Mouse (Mus musculus) limb, embryonic 14.5 days (tissue): ENCODE measurements around the gene Olfr324. TPM values are rescaled to one million over a fixed set of nuclear protein-coding genes. Genes with fewer than 3 reads are reported as not detected.

ENCODE experiments used
- ATAC-seq: fragments of 200-750 bp; cut with Nextera tagmentation; 2 replicates; pipeline ENCODE4 v1.8.0; 2017; ENCODE audit warnings: low read depth, moderate number of reproducible peaks, moderate TSS enrichment; ENCODE audit not compliant: low FRiP score
- DNase-seq: peaks from one replicate; pipeline ENCODE4 v3.0.0-alpha.2; 2015; ENCODE audit warnings: low spot score
- H3K27ac ChIP-seq: fragments of 300-500 bp; sonication (generic); replicated peaks from 2 replicates; pipeline ENCODE4 v1.5.1; 2014; ENCODE audit warnings: low read depth, mild to moderate bottlenecking, low read length, moderate library complexity, mixed read lengths
- H3K27me3 ChIP-seq: fragments of 300-500 bp; sonication (generic); 2 replicates; pipeline ENCODE4 v1.6.1; 2014; ENCODE audit warnings: low read length, mixed read lengths; ENCODE audit not compliant: control insufficient read depth, insufficient read depth
- H3K36me3 ChIP-seq: fragments of 300-500 bp; sonication (generic); 2 replicates; pipeline ENCODE4 v1.6.1; 2014; ENCODE audit warnings: mild to moderate bottlenecking, low read length, moderate library complexity, mixed read lengths; ENCODE audit not compliant: control insufficient read depth, insufficient read depth
- H3K4me1 ChIP-seq: fragments of 300-500 bp; sonication (generic); 2 replicates; pipeline ENCODE4 v1.6.1; 2014; ENCODE audit warnings: antibody characterized with exemption, low read length, mixed read lengths; ENCODE audit not compliant: control insufficient read depth, insufficient read depth
- H3K4me2 ChIP-seq: fragments of 300-500 bp; sonication (generic); replicated peaks from 2 replicates; pipeline ENCODE4 v1.6.1; 2014; ENCODE audit warnings: low read depth, mild to moderate bottlenecking, low read length, moderate library complexity; ENCODE audit not compliant: severe bottlenecking
- H3K4me3 ChIP-seq: fragments of 300-500 bp; sonication (generic); replicated peaks from 2 replicates; pipeline ENCODE4 v1.5.1; 2014; ENCODE audit warnings: low read length
- H3K9ac ChIP-seq: fragments of 300-500 bp; sonication (generic); 2 replicates; pipeline ENCODE4 v1.6.1; 2014; ENCODE audit warnings: mild to moderate bottlenecking, low read depth, low read length, moderate library complexity; ENCODE audit not compliant: severe bottlenecking
- H3K9me3 ChIP-seq: fragments of 300-500 bp; sonication (generic); 2 replicates; pipeline ENCODE4 v1.6.1; 2016; ENCODE audit warnings: low read length; ENCODE audit not compliant: control insufficient read depth
- POLR2A ChIP-seq: fragments of 200-500 bp; IDR thresholded peaks from 2 replicates; pipeline ENCODE4 v1.8.0; 2012; ENCODE audit warnings: inconsistent platforms, mild to moderate bottlenecking, moderate library complexity, borderline replicate concordance; ENCODE audit not compliant: insufficient read depth, insufficient read length; ENCODE audit errors: extremely low read depth
- WGBS: fragments of 180-500 bp; shearing (Covaris S2); extraction: QIAGEN DNeasy Blood & Tissue Kit; methylation state at CpG from one replicate; pipeline ENCODE4 v1.1.7; 2014; 5-methylcytosine and 5-hydroxymethylcytosine counted together
- polyA plus RNA-seq, 2 experiments: library from polyadenylated mRNA; depleted of rRNA in 1 of 2; stranded (reverse) in 1 of 2; unstranded in 1 of 2; fragments of >200 nt; fragmentation: Nextera tagmentation in 1 of 2; extraction: Ambion mirVana in 1 of 2; gene quantifications; 2 replicates each; pipeline versions ENCODE4 v1.2.1 to v1.2.3; 2012 to 2014

Gene Olfr324
- polyA plus RNA-seq, 2 experiments: not detected

- no peak within 1 kb of the TSS for H3K27ac ChIP-seq
- ATAC-seq (no peak), DNase-seq (no peak)
- H3K4me1 ChIP-seq: no peaks in the 10 kb centered on the region
- WGBS: 91% methylated on average over 4 of the region's 4 CpGs
- TF ChIP-seq POLR2A: no peak
- no peak within 1 kb of the TSS for H3K4me3 ChIP-seq
- no peak within 1 kb of the TSS for H3K9ac ChIP-seq
- no peaks in the 10 kb centered on the region; the same call in 1 of the 2 replicates for H3K27me3 ChIP-seq
- no peaks in the 10 kb centered on the region for H3K36me3 ChIP-seq
- H3K9me3 ChIP-seq: no peaks in the 10 kb centered on the region
- H3K4me2 ChIP-seq: no peak within 1 kb of the TSS
Observed at GRCm38 (mm10) chr11:58615975-58616374, 21.1 kb downstream of the Olfr324 start, which contains the start of gene 2210407C18Rik. Gene 2210407C18Rik, minus strand, starts transcription at chr11:58616075.

- Histone ChIP-seq H3K9me3 (no peaks in the 10 kb centered on the region), H3K27ac (no peak overlapping the region), H3K4me1 (no peaks in the 10 kb centered on the region), H3K4me3 (no peak overlapping the region), H3K27me3 (no peaks in the 10 kb centered on the region; the same call in 1 of the 2 replicates), H3K36me3 (no peaks in the 10 kb centered on the region), H3K9ac (no peak overlapping the region), H3K4me2 (no peak overlapping the region)
- no peak for TF ChIP-seq POLR2A
- DNase-seq (no peak), ATAC-seq (no peak)
- WGBS: 70% methylated on average over 3 of the region's 3 CpGs
Observed at GRCm38 (mm10) chr11:58618369-58618768, 23.5 kb downstream of the Olfr324 start.

GRCm38 (mm10) chr11:58618793-58619192, 23.9 kb downstream of the Olfr324 start:
- H3K9me3 ChIP-seq: no peaks in the 10 kb centered on the region
- 68% methylated on average over 6 of the region's 6 CpGs for WGBS
- TF ChIP-seq POLR2A: no peak

GRCm38 (mm10) chr11:58626146-58626545, 31.2 kb downstream of the Olfr324 start:
- TF ChIP-seq POLR2A: no peak
- Histone ChIP-seq H3K27ac (no peak overlapping the region), H3K27me3 (no peaks in the 10 kb centered on the region), H3K4me1 (no peaks in the 10 kb centered on the region), H3K4me3 (no peak overlapping the region), H3K9ac (no peak overlapping the region), H3K4me2 (no peak overlapping the region), H3K9me3 (no peaks in the 10 kb centered on the region), H3K36me3 (no peaks in the 10 kb centered on the region)
- 61% methylated on average over 4 of the region's 4 CpGs for WGBS
- DNase-seq: no peak
- ATAC-seq: no peak

More at GRCm38 (mm10) chr11:58618793-58619192, 23.9 kb downstream of the Olfr324 start:
- Histone ChIP-seq H3K9ac (no peak overlapping the region), H3K4me3 (no peak overlapping the region), H3K27me3 (no peaks in the 10 kb centered on the region; the same call in 1 of the 2 replicates), H3K4me2 (no peak overlapping the region), H3K27ac (no peak overlapping the region), H3K4me1 (no peaks in the 10 kb centered on the region), H3K36me3 (no peaks in the 10 kb centered on the region)
- no peak for DNase-seq
- ATAC-seq: no peak

- WGBS: 85% methylated on average over 5 of the region's 5 CpGs
Observed at GRCm38 (mm10) chr11:58630401-58630800, 35.5 kb downstream of the Olfr324 start, which contains the start of gene Olfr323. Gene Olfr323, minus strand, starts transcription at chr11:58630501.

More at GRCm38 (mm10) chr11:58630401-58630800, 35.5 kb downstream of the Olfr324 start, which contains the start of gene Olfr323:
- Histone ChIP-seq H3K4me2 (no peak within 1 kb of the TSS), H3K9me3 (no peaks in the 10 kb centered on the region), H3K4me1 (no peaks in the 10 kb centered on the region), H3K36me3 (no peaks in the 10 kb centered on the region), H3K27me3 (no peaks in the 10 kb centered on the region), H3K9ac (no peak within 1 kb of the TSS), H3K4me3 (no peak within 1 kb of the TSS), H3K27ac (no peak within 1 kb of the TSS)
- ATAC-seq (no peak), DNase-seq (no peak)
- TF ChIP-seq POLR2A: no peak
